Mouse (Mus musculus) intestine, embryonic 14.5 days (tissue): ENCODE data around the gene Slc6a6. TPM values are rescaled to one million over a fixed set of nuclear protein-coding genes. Genes with fewer than 3 reads are reported as not detected.

Experiments used
- ATAC-seq: fragments of 200-750 bp; cut with Nextera tagmentation; replicated peaks from 2 replicates; pipeline ENCODE4 v1.8.0; 2017; ENCODE audit warnings: low read depth, moderate number of reproducible peaks, moderate TSS enrichment, moderate library complexity; ENCODE audit not compliant: low FRiP score, low TSS enrichment
- DNase-seq: peaks from one replicate; pipeline ENCODE4 v3.0.0-alpha.2; 2018; ENCODE audit warnings: low spot score
- H3K27ac ChIP-seq: fragments of 300-500 bp; sonication (generic); 2 replicates; pipeline ENCODE4 v1.5.1; 2014; ENCODE audit warnings: low read depth, mild to moderate bottlenecking, control low read depth
- H3K27me3 ChIP-seq: fragments of 300-500 bp; sonication (generic); replicated peaks from 2 replicates; pipeline ENCODE4 v1.6.1; 2014; ENCODE audit warnings: low read length, control low read depth; ENCODE audit not compliant: control insufficient read depth, insufficient read depth
- H3K36me3 ChIP-seq: fragments of 300-500 bp; sonication (generic); 2 replicates; pipeline ENCODE4 v1.6.1; 2014; ENCODE audit warnings: low read length, control low read depth; ENCODE audit not compliant: control insufficient read depth, insufficient read depth
- H3K4me1 ChIP-seq: fragments of 300-500 bp; sonication (generic); replicated peaks from 2 replicates; pipeline ENCODE4 v1.6.1; 2014; ENCODE audit warnings: low read length, control low read depth, mixed read lengths; ENCODE audit not compliant: control insufficient read depth, insufficient read depth
- H3K4me2 ChIP-seq: fragments of 300-500 bp; sonication (generic); 2 replicates; pipeline ENCODE4 v1.6.1; 2014; ENCODE audit warnings: low read length
- H3K4me3 ChIP-seq: fragments of 300-500 bp; sonication (generic); 2 replicates; pipeline ENCODE4 v1.5.1; 2014; ENCODE audit warnings: low read depth, low read length, control low read depth, mixed read lengths
- H3K9ac ChIP-seq: fragments of 300-500 bp; sonication (generic); 2 replicates; pipeline ENCODE4 v1.6.1; 2014; ENCODE audit warnings: mild to moderate bottlenecking, low read length
- H3K9me3 ChIP-seq: fragments of 300-500 bp; sonication (generic); 2 replicates; pipeline ENCODE4 v1.6.1; 2016; ENCODE audit warnings: low read length, control low read depth; ENCODE audit not compliant: control insufficient read depth
- WGBS: fragments of 180-500 bp; shearing (Covaris S2); extraction: QIAGEN DNeasy Blood & Tissue Kit; methylation state at CpG from one replicate; pipeline ENCODE4 v1.1.7; 2014; 5-methylcytosine and 5-hydroxymethylcytosine counted together
- polyA plus RNA-seq: library from polyadenylated mRNA; unstranded; fragments of >200 nt; fragmentation: Nextera tagmentation; extraction: Ambion mirVana; gene quantifications from 2 replicates; pipeline ENCODE4 v1.2.1, GENCODE M21; 2014

Slc6a6 gene
- polyA plus RNA-seq, 1 experiment from 2014 or later, result 69.0 TPM

GRCm38 (mm10) chr6:91699482-91700200, 15.8 kb downstream of the Slc6a6 start:
- Histone ChIP-seq H3K9me3 (no peaks in the 10 kb centered on the region), H3K4me2 (no peak overlapping the region), H3K4me3 (no peak overlapping the region), H3K4me1 (0 out of 2 replicates have a peak, but pooled peaks cover 6% of the 10 kb centered on the region), H3K9ac (no peak overlapping the region), H3K27me3 (no peaks in the 10 kb centered on the region), H3K36me3 (peaks cover 46% of the 10 kb centered on the region), H3K27ac (no peak overlapping the region)
- 69% methylated on average over 4 of the region's 4 CpGs for WGBS
- no peak for DNase-seq
- ATAC-seq, result no peak

GRCm38 (mm10) chr6:91700823-91701621, 17.2 kb downstream of the Slc6a6 start:
- no peak for DNase-seq
- H3K27me3 ChIP-seq, result no peaks in the 10 kb centered on the region
- H3K9me3 ChIP-seq, result no peaks in the 10 kb centered on the region
- H3K27ac ChIP-seq, result no peak overlapping the region
- peaks cover 46% of the 10 kb centered on the region for H3K36me3 ChIP-seq
- peak; percentile 14; the same call in 1 of the 2 replicates for ATAC-seq
- H3K9ac ChIP-seq, result no peak overlapping the region
- 73% methylated on average over 11 of the region's 11 CpGs for WGBS
- 0 out of 2 replicates have a peak, but pooled peaks cover 4% of the 10 kb centered on the region for H3K4me1 ChIP-seq
- H3K4me3 ChIP-seq, result no peak overlapping the region
- no peak overlapping the region for H3K4me2 ChIP-seq

GRCm38 (mm10) chr6:91703459-91703858, 19.6 kb downstream of the Slc6a6 start:
- H3K36me3 ChIP-seq, result peaks cover 52% of the 10 kb centered on the region
- no peak overlapping the region for H3K27ac ChIP-seq
- no peak overlapping the region for H3K9ac ChIP-seq
- WGBS, result 94% methylated on average over 2 of the region's 2 CpGs
- DNase-seq (no peak), ATAC-seq (no peak)
- no peak overlapping the region for H3K4me3 ChIP-seq
- H3K27me3 ChIP-seq, result no peaks in the 10 kb centered on the region
- H3K4me2 ChIP-seq, result no peak overlapping the region
- H3K4me1 ChIP-seq, result 0 out of 2 replicates have a peak, but pooled peaks cover 4% of the 10 kb centered on the region
- H3K9me3 ChIP-seq, result no peaks in the 10 kb centered on the region

GRCm38 (mm10) chr6:91704446-91704845, 20.6 kb downstream of the Slc6a6 start:
- no peak for DNase-seq
- H3K9me3 ChIP-seq, result no peaks in the 10 kb centered on the region
- H3K4me1 ChIP-seq, result 0 out of 2 replicates have a peak, but pooled peaks cover 4% of the 10 kb centered on the region
- no peaks in the 10 kb centered on the region for H3K27me3 ChIP-seq
- H3K27ac ChIP-seq, result no peak overlapping the region
- no peak overlapping the region for H3K4me2 ChIP-seq
- H3K36me3 ChIP-seq, result peaks cover 48% of the 10 kb centered on the region
- 93% methylated on average over 1 of the region's 1 CpGs for WGBS
- ATAC-seq, result no peak
- no peak overlapping the region for H3K4me3 ChIP-seq
- no peak overlapping the region for H3K9ac ChIP-seq

GRCm38 (mm10) chr6:91705651-91706050, 21.8 kb downstream of the Slc6a6 start:
- Histone ChIP-seq H3K36me3 (peaks cover 40% of the 10 kb centered on the region), H3K9me3 (no peaks in the 10 kb centered on the region), H3K4me1 (no peaks in the 10 kb centered on the region), H3K4me3 (no peak overlapping the region), H3K9ac (no peak overlapping the region), H3K4me2 (no peak overlapping the region), H3K27me3 (no peaks in the 10 kb centered on the region), H3K27ac (no peak overlapping the region)
- no peak for ATAC-seq
- DNase-seq, result no peak
- WGBS, result 42% methylated on average over 4 of the region's 4 CpGs

- no peak overlapping the region for H3K27ac ChIP-seq
- no peak overlapping the region for H3K4me2 ChIP-seq
- 49% methylated on average over 13 of the region's 13 CpGs for WGBS
- no peaks in the 10 kb centered on the region for H3K27me3 ChIP-seq
- no peak overlapping the region for H3K4me3 ChIP-seq
- H3K36me3 ChIP-seq, result peaks cover 38% of the 10 kb centered on the region
- no peaks in the 10 kb centered on the region for H3K9me3 ChIP-seq
- ATAC-seq, result no peak
- no peak overlapping the region for H3K9ac ChIP-seq
- no peaks in the 10 kb centered on the region for H3K4me1 ChIP-seq
- DNase-seq, result no peak
Observed at GRCm38 (mm10) chr6:91706072-91706776, 22.4 kb downstream of the Slc6a6 start.

- 81% methylated on average over 8 of the region's 8 CpGs for WGBS
- H3K4me3 ChIP-seq, result no peak overlapping the region
- H3K4me2 ChIP-seq, result no peak overlapping the region
- no peaks in the 10 kb centered on the region for H3K27me3 ChIP-seq
- H3K27ac ChIP-seq, result no peak overlapping the region
- peaks cover 5% of the 10 kb centered on the region for H3K4me1 ChIP-seq
- no peak for DNase-seq
- H3K36me3 ChIP-seq, result peaks cover 31% of the 10 kb centered on the region
- H3K9me3 ChIP-seq, result no peaks in the 10 kb centered on the region
- 0 out of 2 replicates have a peak, but pooled peaks have one; percentile 8 for ATAC-seq
- no peak overlapping the region for H3K9ac ChIP-seq
Observed at GRCm38 (mm10) chr6:91707276-91707885, 23.5 kb downstream of the Slc6a6 start.

GRCm38 (mm10) chr6:91707886-91708564, 24.2 kb downstream of the Slc6a6 start:
- WGBS, result 91% methylated on average over 11 of the region's 11 CpGs
- ATAC-seq (no peak), DNase-seq (no peak)
- H3K4me3 ChIP-seq, result no peak overlapping the region
- no peaks in the 10 kb centered on the region for H3K9me3 ChIP-seq
- no peak overlapping the region for H3K9ac ChIP-seq
- no peak overlapping the region for H3K4me2 ChIP-seq
- peaks cover 26% of the 10 kb centered on the region for H3K36me3 ChIP-seq
- H3K4me1 ChIP-seq, result peaks cover 12% of the 10 kb centered on the region
- no peak overlapping the region for H3K27ac ChIP-seq
- H3K27me3 ChIP-seq, result no peaks in the 10 kb centered on the region
